ENCODE assay signal across 22 mouse cellular contexts in genomic region chr2:31782958-31783602, GRCm38 (mm10). TPM values are rescaled to one million over a fixed set of nuclear protein-coding genes. Genes with fewer than 3 reads are reported as not detected.
DNase-seq lines count a peak whose midpoint lies in the region; ATAC-seq and TF ChIP-seq lines count a peak whose summit lies in the region.
"Had no signal": no experiment of that assay in that cellular context is flagged by ENCODE, and none has a peak within 500 bp of the region (broad histone marks: within the 10 kb centered on the region; RNA-seq: fewer than 3 reads in every experiment).

No protein-coding gene starts in this region.

- no peaks in the 10 kb centered on the region for H3K9me3 ChIP-seq in heart, embryonic 13.5 days
- H3K9me3 ChIP-seq in MEL (replicated peaks; ENCODE audit: insufficient read depth, low read length) = no peaks in the 10 kb centered on the region
- H3K9me3 ChIP-seq in kidney, postnatal 0 days (replicated peaks; ENCODE audit: low read length) = no peaks in the 10 kb centered on the region
- H3K9me3 ChIP-seq: forebrain, embryonic 13.5 days; heart, embryonic 12.5 days; hindbrain, embryonic 10.5 days; intestine, embryonic 15.5 days; liver, embryonic 13.5 days; stomach, embryonic 15.5 days had no signal

- 0 out of 2 replicates have a peak overlapping the region, but pooled peaks have one; percentile 34 for H3K27ac ChIP-seq in heart, embryonic 13.5 days (replicated peaks)
- H3K27ac ChIP-seq in left cerebral cortex, adult 2 months = no peak overlapping the region
- H3K27ac ChIP-seq in MEL (ENCODE audit: control insufficient read depth, low read depth, low read length) = no peak overlapping the region
- H3K27ac ChIP-seq in kidney, postnatal 0 days = no peak overlapping the region
- H3K27ac ChIP-seq: forebrain, embryonic 13.5 days; hindbrain, embryonic 10.5 days; intestine, embryonic 15.5 days; liver, embryonic 13.5 days; stomach, embryonic 15.5 days had no signal

- H3K79me2 ChIP-seq in MEL (ENCODE audit: control insufficient read depth, insufficient read depth, low read length, poor library complexity) = no peaks in the 10 kb centered on the region

- no peaks in the 10 kb centered on the region for H3K27me3 ChIP-seq in heart, embryonic 13.5 days (replicated peaks)
- H3K27me3 ChIP-seq in MEL (ENCODE audit: control insufficient read depth in 1 of 2, insufficient read depth in 2 of 2, low read length in 2 of 2) = no peaks in the 10 kb centered on the region
- no peaks in the 10 kb centered on the region for H3K27me3 ChIP-seq in kidney, postnatal 0 days (ENCODE audit: insufficient read depth, low read length)
- H3K27me3 ChIP-seq: forebrain, embryonic 13.5 days; heart, embryonic 12.5 days; intestine, embryonic 15.5 days; liver, embryonic 13.5 days; stomach, embryonic 15.5 days had no signal

- intact Hi-C loops in heart, postnatal 25 days (cut with DNase I) = loop anchor here (5.0 kb wide), 1 partner anchor 61 kb away; no protein-coding TSS in a partner anchor
- intact Hi-C loops in left cerebral cortex, adult 2 months (cut with DNase I) = no loop called here
- intact Hi-C loops in left cerebral cortex, postnatal 4 days (cut with DNase I) = no loop called here

- no peak for ATAC-seq in heart, embryonic 13.5 days (ENCODE audit: extremely low read depth, insufficient number of reproducible peaks, low FRiP score, low TSS enrichment)
- ATAC-seq in kidney, postnatal 0 days (replicated peaks; ENCODE audit: low FRiP score, low read depth) = peak; percentile 73
- ATAC-seq: forebrain, embryonic 13.5 days; intestine, embryonic 15.5 days had no signal

- H3K9ac ChIP-seq in heart, embryonic 13.5 days = no peak overlapping the region
- no peak overlapping the region for H3K9ac ChIP-seq in MEL (ENCODE audit: control insufficient read depth, low read depth, low read length, poor library complexity, severe bottlenecking)
- H3K9ac ChIP-seq in kidney, postnatal 0 days (ENCODE audit: low read depth, low read length) = no peak overlapping the region
- H3K9ac ChIP-seq: forebrain, embryonic 13.5 days; heart, embryonic 12.5 days; intestine, embryonic 15.5 days; liver, embryonic 13.5 days; stomach, embryonic 15.5 days had no signal

- 80% methylated on average over 8 of the region's 8 CpGs for WGBS in heart, embryonic 13.5 days
- 56% methylated on average over 8 of the region's 8 CpGs for WGBS in kidney, postnatal 0 days

- no peak overlapping the region for H3K4me2 ChIP-seq in heart, embryonic 13.5 days
- no peak overlapping the region for H3K4me2 ChIP-seq in kidney, postnatal 0 days (ENCODE audit: low read length)
- H3K4me2 ChIP-seq: forebrain, embryonic 13.5 days; heart, embryonic 12.5 days; intestine, embryonic 15.5 days; liver, embryonic 13.5 days; stomach, embryonic 15.5 days had no signal

- peaks cover 100% of the 10 kb centered on the region for H3K36me3 ChIP-seq in heart, embryonic 13.5 days
- no peaks in the 10 kb centered on the region; a peak in 2 of 4 replicates for H3K36me3 ChIP-seq in MEL (ENCODE audit: control insufficient read depth in 1 of 2, insufficient read depth in 2 of 2, low read length in 2 of 2)
- H3K36me3 ChIP-seq in kidney, postnatal 0 days (ENCODE audit: insufficient read depth, low read length) = peaks cover 67% of the 10 kb centered on the region

- TF ChIP-seq CTCF in left cerebral cortex, adult 2 months (IDR thresholded peaks at IDR 0.05) = peak; percentile 36
- TF ChIP-seq CTCF in MEL (IDR thresholded peaks at IDR 0.05 in 2 of 3, conservative IDR thresholded peaks at IDR 0.05 in 1 of 3; ENCODE audit: control insufficient read depth in 1 of 3, insufficient read depth in 1 of 3, low read depth in 2 of 3, low read length in 3 of 3, poor library complexity in 1 of 3, severe bottlenecking in 1 of 3) = peak in 1 of 3 experiments; percentile 9; a peak in 1 of 6 replicates
- TF ChIP-seq CTCF in kidney, postnatal 0 days (IDR thresholded peaks at IDR 0.05; ENCODE audit: low read depth) = peak; percentile 55

- peaks cover 15% of the 10 kb centered on the region for H3K4me1 ChIP-seq in heart, embryonic 13.5 days
- no peaks in the 10 kb centered on the region for H3K4me1 ChIP-seq in MEL (ENCODE audit: control insufficient read depth in 1 of 2, insufficient read depth in 2 of 2, low read length in 2 of 2)
- no peaks in the 10 kb centered on the region for H3K4me1 ChIP-seq in kidney, postnatal 0 days (replicated peaks; ENCODE audit: insufficient read depth, low read length)
- H3K4me1 ChIP-seq: forebrain, embryonic 13.5 days; intestine, embryonic 15.5 days; liver, embryonic 13.5 days had no signal

- 0 out of 2 replicates have a peak, but pooled peaks have one; percentile 1 for TF ChIP-seq RAD21 in MEL (IDR thresholded peaks at IDR 0.05; ENCODE audit: low read depth, low read length)

- no peak for TF ChIP-seq POLR2A in MEL (IDR thresholded peaks at IDR 0.05; ENCODE audit: control insufficient read depth in 1 of 2, insufficient read depth in 1 of 2, low read depth in 1 of 2, low read length in 2 of 2, poor library complexity in 1 of 2)

- DNase-seq in heart, postnatal 25 days (ENCODE audit: low spot score) = no peak
- DNase-seq in left cerebral cortex, adult 2 months (ENCODE audit: extremely low spot score in 1 of 2, low spot score in 2 of 2) = no peak
- DNase-seq in left cerebral cortex, postnatal 4 days = no peak
- no peak for DNase-seq in MEL (ENCODE audit: low read depth, low spot score)
- DNase-seq in kidney, postnatal 0 days (ENCODE audit: low spot score) = no peak
- no peak for DNase-seq in urinary bladder, adult 18-20 months (ENCODE audit: low spot score in 2 of 2)
- DNase-seq in layer of hippocampus, postnatal 14 days (ENCODE audit: low spot score in 2 of 2) = no peak
- DNase-seq: B cell, adult 2 months; cerebellum, postnatal 10 days; liver, embryonic 13.5 days; lung, postnatal 14 days; right cerebral cortex, postnatal 14 days had no signal

- no peak overlapping the region for H3K4me3 ChIP-seq in heart, embryonic 13.5 days
- H3K4me3 ChIP-seq in left cerebral cortex, adult 2 months = no peak overlapping the region
- H3K4me3 ChIP-seq in MEL (ENCODE audit: control insufficient read depth in 1 of 2, insufficient read depth in 1 of 2, low read depth in 2 of 2, low read length in 2 of 2) = no peak overlapping the region
- H3K4me3 ChIP-seq in kidney, postnatal 0 days (replicated peaks; ENCODE audit: low read depth, low read length) = no peak overlapping the region
- H3K4me3 ChIP-seq: forebrain, embryonic 13.5 days; heart, embryonic 12.5 days; hindbrain, embryonic 10.5 days; intestine, embryonic 15.5 days; liver, embryonic 13.5 days; stomach, embryonic 15.5 days had no signal

- no peak for TF ChIP-seq EP300 in MEL (IDR thresholded peaks at IDR 0.05; ENCODE audit: low read depth in 1 of 2, low read length in 2 of 2)

TF ChIP-seq in MEL, 35 proteins besides CTCF, POLR2A, EP300 and RAD21:
- TF ChIP-seq SMC3 (IDR thresholded peaks at IDR 0.05; ENCODE audit: low read depth, low read length) (peak; percentile 24; the same call in 1 of the 2 replicates), SIN3A (IDR thresholded peaks at IDR 0.05; ENCODE audit: low read length) (no peak)

RNA-seq across cellular contexts. Expression of gene Qrfp, which starts 27.3 kb away (rescaled TPM):
- 0.05 and 0.09 TPM in 2 replicates for polyA plus RNA-seq in heart, embryonic 13.5 days (2015; fragmentation: Nextera tagmentation; extraction: Ambion mirVana)
- total RNA-seq in heart, postnatal 25 days (2021) = not detected
- not detected for total RNA-seq in left cerebral cortex, adult 2 months (2021)
- not detected for total RNA-seq in left cerebral cortex, postnatal 4 days (2021)
- not detected in 2 replicates for total RNA-seq in MEL (2012; rRNA removed)
- polyA plus RNA-seq in MEL (2012; ENCODE audit: insufficient read depth in 1 of 2, insufficient read length in 2 of 2, low read depth in 1 of 2, low replicate concordance in 2 of 2, missing spikeins in 1 of 2) = under 1 TPM in 1 of 2 experiments, not detected in 1; 0.13 TPM
- 0.08 TPM in 2 replicates for polyA plus RNA-seq in kidney, postnatal 0 days (2015; fragmentation: Nextera tagmentation; extraction: Ambion mirVana)
- total RNA-seq in layer of hippocampus, postnatal 14 days (2021) = not detected
- total RNA-seq: gastrocnemius, postnatal 4 days; layer of hippocampus, postnatal 10 days; left cerebral cortex, postnatal 36 days; megakaryocyte-erythroid progenitor cell, adult 5-6 weeks had no signal
- polyA plus RNA-seq: heart, embryonic 12.5 days had no signal
